Mouse (Mus musculus) heart, adult 2 months (tissue): ENCODE measurements around the gene C2cd4b. TPM values are rescaled to one million over a fixed set of nuclear protein-coding genes. Genes with fewer than 3 reads are reported as not detected.

Experiments
- DNase-seq, 2 experiments: peaks; one replicate each; pipeline ENCODE4 v3.0.0; 2021
- H3K27ac ChIP-seq: fragments of 200-600 bp; 2 replicates; pipeline ENCODE4 v1.8.1; 2022
- H3K27me3 ChIP-seq: fragments of 200-500 bp; 2 replicates; pipeline ENCODE4 v1.6.1; 2012; ENCODE audit warnings: mild to moderate bottlenecking, low read length, inconsistent platforms, mixed read lengths; ENCODE audit not compliant: control insufficient read depth, insufficient read depth
- H3K36me3 ChIP-seq: fragments of 200-500 bp; 2 replicates; pipeline ENCODE4 v1.6.1; 2012; ENCODE audit warnings: low read length, inconsistent platforms; ENCODE audit not compliant: control insufficient read depth, insufficient read depth
- H3K4me1 ChIP-seq: fragments of 200-500 bp; 2 replicates; pipeline ENCODE4 v1.6.1; 2011; ENCODE audit warnings: low read length; ENCODE audit not compliant: control insufficient read depth, insufficient read depth
- H3K4me3 ChIP-seq: fragments of 200-600 bp; 2 replicates; pipeline ENCODE4 v1.8.1; 2022
- H3K79me2 ChIP-seq: fragments of 200-500 bp; replicated peaks from 2 replicates; pipeline ENCODE4 v1.6.1; 2012; ENCODE audit warnings: mild to moderate bottlenecking, inconsistent platforms, low read length, moderate library complexity, mixed read lengths; ENCODE audit not compliant: control insufficient read depth, insufficient read depth
- H3K9ac ChIP-seq: fragments of 200-500 bp; 2 replicates; pipeline ENCODE4 v1.6.1; 2012; ENCODE audit warnings: low read depth, mild to moderate bottlenecking, control low read depth, inconsistent platforms, low read length, mixed read lengths
- CTCF ChIP-seq: fragments of 200-600 bp; IDR thresholded peaks from 2 replicates; pipeline ENCODE4 v1.8.1; 2022; ENCODE audit warnings: antibody characterized with exemption, mild to moderate bottlenecking, moderate library complexity
- EP300 ChIP-seq: fragments of 200-500 bp; IDR thresholded peaks from 2 replicates; pipeline ENCODE4 v1.6.1; 2011; ENCODE audit warnings: low read depth, low read length, control low read depth; ENCODE audit not compliant: insufficient read depth
- POLR2A ChIP-seq: fragments of 200-500 bp; IDR thresholded peaks from 2 replicates; pipeline ENCODE4 v1.6.1; 2011; ENCODE audit warnings: mild to moderate bottlenecking, low read depth, low read length, control low read depth; ENCODE audit not compliant: insufficient read depth
- WGBS: fragments of 180-500 bp; shearing (Covaris S2); methylation state at CpG from one replicate; pipeline ENCODE4 v1.1.7; 2018; 5-methylcytosine and 5-hydroxymethylcytosine counted together
- intact Hi-C: fragments of 180-260 bp; cut with DNase I; formaldehyde crosslinking; loops from one replicate; pipeline ENCODE4 v1.15.1; 2025
- polyA plus RNA-seq: library from polyadenylated mRNA; depleted of rRNA; stranded (reverse); fragments of >200 nt; gene quantifications from 2 replicates; pipeline ENCODE4 v1.2.3, GENCODE M21; 2012
- total RNA-seq, 2 experiments: library from RNA; stranded (reverse); gene quantifications; 2 replicates each; pipeline ENCODE4 v1.2.3; 2021

The C2cd4b gene
- total and polyA plus RNA-seq, 3 experiments = 0.73 to 1.5 (median 1.0) TPM

DNA sequence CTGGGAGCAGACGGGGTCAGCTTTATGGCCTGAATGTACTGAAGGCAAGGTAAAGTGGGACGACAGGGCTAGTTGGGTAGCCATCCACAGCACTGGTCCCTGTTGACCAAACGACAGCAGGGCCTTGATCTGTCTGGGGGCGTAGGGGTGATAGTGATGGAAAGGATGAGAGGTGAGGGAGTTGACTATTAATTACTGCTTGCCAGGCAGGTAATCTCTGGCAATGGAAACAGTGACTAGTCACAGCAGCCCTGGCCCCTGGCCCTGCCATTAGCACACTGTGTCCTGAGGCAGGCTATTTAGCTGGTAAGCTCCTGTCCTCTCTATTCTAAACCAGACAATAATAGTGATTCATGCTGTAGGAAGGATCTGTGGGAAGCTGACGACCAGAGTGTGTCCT, 33.2 kb downstream of the C2cd4b start:
- Histone ChIP-seq H3K4me1 (no peaks in the 10 kb centered on the region), H3K9ac (no peak overlapping the region), H3K27ac (no peak overlapping the region), H3K27me3 (no peaks in the 10 kb centered on the region), H3K36me3 (no peaks in the 10 kb centered on the region), H3K4me3 (no peak overlapping the region), H3K79me2 (no peaks in the 10 kb centered on the region)
- 77% methylated on average over 5 of the region's 5 CpGs for WGBS
- TF ChIP-seq CTCF = no peak
- no peak for TF ChIP-seq POLR2A
- no peak for TF ChIP-seq EP300
- DNase-seq = no peak
- intact Hi-C loops = no loop called here

DNA sequence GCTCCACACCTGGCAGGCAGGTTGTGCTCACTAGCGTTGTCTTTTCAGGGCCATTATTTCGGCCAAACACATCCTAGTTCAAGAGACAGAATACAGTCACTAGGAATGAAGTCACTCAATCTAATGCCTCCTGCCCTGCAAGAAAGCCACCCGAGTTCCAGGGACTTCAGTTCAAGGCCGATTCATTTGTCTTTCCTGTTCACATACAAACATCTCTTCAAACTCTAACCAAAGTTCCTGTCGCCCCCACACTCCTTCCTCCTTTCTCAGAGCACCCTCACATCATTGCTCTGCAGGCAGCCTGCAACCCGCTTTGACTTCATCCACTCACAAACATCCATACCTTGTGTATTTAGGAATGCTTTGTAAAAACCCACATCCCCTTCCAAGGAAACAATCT, 34.3 kb downstream of the C2cd4b start:
- no peaks in the 10 kb centered on the region for H3K4me1 ChIP-seq
- no peaks in the 10 kb centered on the region for H3K27me3 ChIP-seq
- intact Hi-C loops = no loop called here
- no peaks in the 10 kb centered on the region for H3K79me2 ChIP-seq
- H3K36me3 ChIP-seq = no peaks in the 10 kb centered on the region
- WGBS = 63% methylated on average over 6 of the region's 6 CpGs
- TF ChIP-seq CTCF (no peak), POLR2A (no peak), EP300 (no peak)
- no peak overlapping the region for H3K27ac ChIP-seq
- H3K9ac ChIP-seq = no peak overlapping the region
- H3K4me3 ChIP-seq = no peak overlapping the region
- no peak for DNase-seq

DNA sequence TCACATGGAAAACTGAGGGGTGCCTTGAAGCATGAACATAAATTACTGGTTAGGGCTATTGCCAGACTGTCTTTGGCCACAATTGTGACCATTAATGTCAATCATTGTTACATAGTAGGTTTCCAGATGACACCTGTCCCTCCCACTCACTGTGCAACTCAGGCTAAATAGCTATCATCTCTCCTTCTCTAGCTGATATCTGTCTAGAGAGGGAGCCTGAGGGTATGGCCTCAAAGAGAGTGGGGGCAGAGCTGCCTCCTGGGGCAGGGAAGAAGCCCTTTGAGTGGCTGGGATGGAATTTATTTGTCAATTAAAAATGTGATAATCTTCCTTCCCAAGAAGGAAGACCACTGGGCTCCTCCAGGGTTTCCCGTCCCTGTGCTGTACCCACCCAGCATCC, 35.0 kb downstream of the C2cd4b start:
- no peaks in the 10 kb centered on the region for H3K36me3 ChIP-seq
- no peaks in the 10 kb centered on the region for H3K27me3 ChIP-seq
- intact Hi-C loops = no loop called here
- H3K27ac ChIP-seq = no peak overlapping the region
- no peaks in the 10 kb centered on the region for H3K79me2 ChIP-seq
- H3K4me1 ChIP-seq = no peaks in the 10 kb centered on the region
- no peak for DNase-seq
- WGBS = 100% methylated on average over 1 of the region's 1 CpGs
- H3K4me3 ChIP-seq = no peak overlapping the region
- TF ChIP-seq EP300 (no peak), CTCF (no peak), POLR2A (no peak)
- H3K9ac ChIP-seq = no peak overlapping the region

DNA sequence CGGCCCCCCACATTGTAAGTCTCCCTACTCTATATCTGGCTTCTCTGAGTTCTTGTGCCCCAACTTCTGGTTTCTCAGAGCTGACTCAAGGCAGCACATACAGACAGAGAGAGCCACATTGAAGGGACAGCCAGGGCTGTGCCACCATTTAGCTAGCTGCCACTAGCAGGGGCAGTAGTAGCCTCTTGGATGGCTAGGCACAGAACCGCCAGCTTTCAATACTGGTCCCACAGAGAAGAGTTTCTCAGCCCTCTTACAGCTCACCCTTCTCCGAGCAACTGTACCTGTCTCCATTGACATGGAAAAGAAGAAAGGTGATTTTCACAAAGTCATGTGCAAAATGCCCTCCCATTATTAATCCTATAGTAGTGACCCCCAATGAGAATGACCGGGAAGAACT, 35.4 kb downstream of the C2cd4b start:
- Histone ChIP-seq H3K27me3 (no peaks in the 10 kb centered on the region), H3K79me2 (no peaks in the 10 kb centered on the region), H3K4me3 (no peak overlapping the region), H3K4me1 (no peaks in the 10 kb centered on the region), H3K27ac (no peak overlapping the region), H3K9ac (no peak overlapping the region), H3K36me3 (no peaks in the 10 kb centered on the region)
- no peak for DNase-seq
- 86% methylated on average over 4 of the region's 4 CpGs for WGBS
- intact Hi-C loops = no loop called here
- no peak for TF ChIP-seq EP300
- no peak for TF ChIP-seq CTCF
- no peak for TF ChIP-seq POLR2A

DNA sequence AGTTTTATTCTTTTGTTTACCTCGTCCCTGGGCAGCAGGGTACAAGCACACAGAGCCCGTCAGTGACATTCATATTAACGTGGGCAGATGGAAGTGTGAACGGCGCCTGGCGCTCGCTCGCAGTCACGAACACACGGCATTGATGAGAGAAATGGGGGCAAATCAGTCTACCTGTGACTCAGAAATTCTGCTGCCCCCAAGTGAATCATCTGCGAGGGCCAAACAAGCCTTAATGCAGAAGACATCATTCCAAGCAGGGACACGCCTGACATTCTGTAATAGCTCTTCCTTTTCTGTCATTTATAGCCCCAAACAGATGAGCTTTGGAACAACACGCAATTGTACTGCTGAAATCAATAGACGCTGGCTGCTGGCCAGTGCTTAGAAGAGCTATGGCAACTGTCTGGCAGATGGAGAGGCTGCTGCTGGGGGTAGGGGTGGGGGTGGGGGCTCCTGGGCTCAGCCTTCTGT, 36.0 kb downstream of the C2cd4b start:
- no peak overlapping the region for H3K9ac ChIP-seq
- TF ChIP-seq EP300 (no peak), POLR2A (no peak), CTCF (no peak)
- no peaks in the 10 kb centered on the region for H3K36me3 ChIP-seq
- H3K4me1 ChIP-seq = no peaks in the 10 kb centered on the region
- no peaks in the 10 kb centered on the region for H3K27me3 ChIP-seq
- H3K79me2 ChIP-seq = no peaks in the 10 kb centered on the region
- WGBS = 68% methylated on average over 14 of the region's 14 CpGs
- intact Hi-C loops = no loop called here
- H3K27ac ChIP-seq = no peak overlapping the region
- H3K4me3 ChIP-seq = no peak overlapping the region
- no peak for DNase-seq

DNA sequence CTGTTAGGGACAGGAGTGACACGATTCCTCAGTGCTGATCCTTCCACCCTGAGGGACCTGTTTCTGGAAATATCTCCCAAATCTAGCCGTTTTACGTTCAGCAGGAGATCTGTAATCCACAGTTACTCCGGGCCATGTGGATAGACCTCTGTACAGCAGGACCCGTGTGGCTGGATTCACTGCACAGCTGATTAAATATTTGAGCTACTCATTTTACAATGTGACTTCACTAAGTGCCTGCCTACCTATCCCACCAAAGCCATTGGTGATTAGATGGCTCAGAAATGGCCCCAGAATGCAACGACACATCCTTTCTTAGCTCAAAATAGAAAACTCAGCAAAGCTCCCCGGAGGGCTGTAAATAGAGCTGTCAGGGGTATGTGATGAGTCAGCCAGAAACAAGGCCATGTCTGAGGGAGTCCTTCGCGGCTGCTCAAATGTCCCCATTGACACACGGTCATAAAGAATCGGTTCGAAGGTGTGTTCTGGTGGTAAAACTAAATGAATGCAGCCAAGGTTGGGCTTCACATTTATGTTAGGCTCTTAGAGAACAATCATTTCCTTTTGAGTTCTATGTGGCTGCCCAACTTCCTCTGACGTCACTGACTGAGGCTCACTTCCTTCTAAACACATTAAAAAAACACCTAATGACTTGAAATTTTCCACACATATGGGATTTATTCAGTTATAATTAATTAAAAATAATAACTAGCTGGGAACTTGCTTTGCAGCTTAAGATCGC, 40.0 kb downstream of the C2cd4b start:
- intact Hi-C loops = no loop called here
- H3K27me3 ChIP-seq = no peaks in the 10 kb centered on the region

More for the DNA sequence above, 40.0 kb downstream of the C2cd4b start:
- H3K27ac ChIP-seq = no peak overlapping the region
- no peaks in the 10 kb centered on the region for H3K36me3 ChIP-seq
- H3K4me1 ChIP-seq = no peaks in the 10 kb centered on the region
- no peak for DNase-seq
- H3K9ac ChIP-seq = no peak overlapping the region
- no peaks in the 10 kb centered on the region for H3K79me2 ChIP-seq
- no peak for TF ChIP-seq CTCF
- TF ChIP-seq EP300 = no peak
- TF ChIP-seq POLR2A = no peak
- no peak overlapping the region for H3K4me3 ChIP-seq
- WGBS = 43% methylated on average over 14 of the region's 14 CpGs
